Mouse (Mus musculus): ENCODE data around the gene Trim66. TPM values are rescaled to one million over a fixed set of nuclear protein-coding genes. Genes with fewer than 3 reads are reported as not detected.
A peak's percentile ranks its signal among the peaks of the same experiment; 100 is the strongest.

The Trim66 gene
- polyA plus RNA-seq, 1 experiment from 2014 or later: not detected

DNA sequence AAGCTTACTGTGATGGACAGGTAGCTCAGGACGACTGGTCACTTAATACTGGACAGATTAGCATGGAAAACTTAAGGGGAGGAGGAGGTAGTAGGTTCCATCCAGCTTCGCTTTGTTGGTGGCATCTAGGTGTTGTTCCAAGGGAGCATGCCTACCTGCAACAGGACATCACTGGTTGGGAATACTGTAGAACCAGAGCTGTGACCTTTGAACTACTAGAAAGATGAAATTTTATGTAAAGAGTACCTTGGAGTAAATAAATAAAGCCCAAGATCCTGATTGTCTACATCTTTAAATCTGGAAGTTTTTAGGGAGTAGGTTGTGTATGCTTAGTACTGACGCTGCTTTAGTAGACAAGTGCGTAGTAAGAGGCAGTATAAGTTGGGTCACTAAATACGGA lies 14.2 kb upstream of the Trim66 start:
- no peak for ATAC-seq (ENCODE audit: insufficient number of reproducible peaks, low FRiP score)
- H3K27me3 ChIP-seq (replicated peaks): no peaks in the 10 kb centered on the region
- no peak overlapping the region for H3K27ac ChIP-seq (ENCODE audit: poor library complexity, severe bottlenecking)
- no peak overlapping the region for H3K9ac ChIP-seq
- no peak overlapping the region for H3K4me3 ChIP-seq
- H3K4me2 ChIP-seq: no peak overlapping the region
- peaks cover 68% of the 10 kb centered on the region for H3K36me3 ChIP-seq
- H3K4me1 ChIP-seq (replicated peaks): peaks cover 34% of the 10 kb centered on the region
- H3K9me3 ChIP-seq (replicated peaks): no peaks in the 10 kb centered on the region
- 76% methylated on average over 5 of the region's 5 CpGs for WGBS

DNA sequence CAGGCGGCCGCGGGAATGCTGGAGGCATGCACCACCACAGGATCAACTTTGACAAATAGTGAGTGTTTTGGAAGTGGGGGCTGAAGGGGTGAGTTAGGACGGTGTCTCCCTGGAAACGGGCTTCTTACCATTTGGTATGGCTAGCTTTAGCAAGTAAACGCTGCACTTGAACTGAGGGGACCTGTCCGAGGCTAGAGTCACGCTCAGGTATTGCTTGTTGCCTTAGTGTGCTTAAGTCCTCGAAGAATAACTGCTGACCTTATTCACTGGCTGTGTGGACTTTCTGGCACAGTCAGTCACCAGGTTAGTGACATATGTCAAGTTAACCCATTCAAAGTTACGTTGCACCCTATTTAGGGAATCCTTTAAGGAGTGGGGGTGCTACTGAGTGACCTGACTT lies 12.0 kb upstream of the Trim66 start:
- H3K4me1 ChIP-seq (replicated peaks): peaks cover 25% of the 10 kb centered on the region
- no peaks in the 10 kb centered on the region for H3K9me3 ChIP-seq (replicated peaks)
- H3K36me3 ChIP-seq: peaks cover 48% of the 10 kb centered on the region
- ATAC-seq (ENCODE audit: insufficient number of reproducible peaks, low FRiP score): no peak
- H3K4me3 ChIP-seq: peak overlapping the region; percentile 78
- H3K9ac ChIP-seq: peak overlapping the region; percentile 93
- peak overlapping the region; percentile 93 for H3K4me2 ChIP-seq
- no peaks in the 10 kb centered on the region for H3K27me3 ChIP-seq (replicated peaks)
- peak overlapping the region; percentile 99 for H3K27ac ChIP-seq (ENCODE audit: poor library complexity, severe bottlenecking)
- 4% methylated on average over 10 of the region's 10 CpGs for WGBS

DNA sequence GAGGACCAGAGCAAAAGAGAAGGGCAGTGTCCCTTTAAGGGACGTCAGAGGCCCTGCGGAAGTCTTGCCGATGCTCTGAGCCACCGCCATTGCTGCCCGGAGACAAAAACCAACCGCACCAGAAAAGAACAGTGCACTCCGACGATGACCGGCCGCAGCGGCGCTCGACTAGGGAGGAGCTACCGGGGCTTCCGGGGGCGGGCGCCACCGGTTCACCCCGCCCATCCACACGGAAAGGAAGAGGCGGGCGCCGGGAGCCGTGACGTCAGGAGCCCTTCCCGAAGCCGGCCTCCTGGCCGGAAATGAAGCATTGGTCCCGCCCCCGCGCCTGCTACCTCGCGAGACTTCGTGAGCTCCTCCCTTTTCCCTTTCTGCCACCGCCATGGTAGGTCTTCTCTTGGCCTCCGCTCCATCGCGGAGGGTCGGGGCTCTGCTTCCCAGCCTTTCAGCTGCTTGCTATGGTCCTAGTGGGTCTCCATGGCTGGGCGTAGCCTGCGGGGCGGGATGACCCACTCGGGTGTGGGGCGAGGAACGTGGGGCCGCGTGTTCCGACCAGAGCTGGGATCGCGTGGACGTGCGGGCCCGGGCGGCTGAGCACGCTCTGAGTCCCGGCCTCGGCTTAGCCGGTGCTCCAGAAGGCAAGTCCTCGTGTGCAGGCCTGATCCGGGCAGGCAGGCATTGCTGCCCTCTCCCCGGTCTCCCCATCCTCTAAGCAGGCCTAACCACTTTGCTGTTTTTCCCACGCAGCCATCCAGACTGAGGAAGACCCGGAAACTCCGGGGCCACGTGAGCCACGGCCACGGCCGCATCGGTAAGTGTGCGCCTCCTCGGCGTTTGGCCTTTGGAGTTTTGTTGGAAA lies 11.1 kb upstream of the Trim66 start, which contains the start of gene Rpl27a:
Gene Rpl27a (plus strand): TSS at position 310 of the 859 bp plus-strand sequence.
- peak; percentile 95 for ATAC-seq (ENCODE audit: insufficient number of reproducible peaks, low FRiP score)
- Histone ChIP-seq H3K36me3 (peaks cover 39% of the 10 kb centered on the region), H3K27me3 (replicated peaks) (no peaks in the 10 kb centered on the region), H3K27ac (ENCODE audit: poor library complexity, severe bottlenecking) (peak within 1 kb of the TSS; percentile 99), H3K4me3 (peak within 1 kb of the TSS; percentile 78), H3K4me1 (replicated peaks) (peaks cover 21% of the 10 kb centered on the region), H3K4me2 (peak within 1 kb of the TSS; percentile 93), H3K9ac (peak within 1 kb of the TSS; percentile 93), H3K9me3 (replicated peaks) (no peaks in the 10 kb centered on the region)
- WGBS: under 1% methylated on average over 72 of the region's 72 CpGs

DNA sequence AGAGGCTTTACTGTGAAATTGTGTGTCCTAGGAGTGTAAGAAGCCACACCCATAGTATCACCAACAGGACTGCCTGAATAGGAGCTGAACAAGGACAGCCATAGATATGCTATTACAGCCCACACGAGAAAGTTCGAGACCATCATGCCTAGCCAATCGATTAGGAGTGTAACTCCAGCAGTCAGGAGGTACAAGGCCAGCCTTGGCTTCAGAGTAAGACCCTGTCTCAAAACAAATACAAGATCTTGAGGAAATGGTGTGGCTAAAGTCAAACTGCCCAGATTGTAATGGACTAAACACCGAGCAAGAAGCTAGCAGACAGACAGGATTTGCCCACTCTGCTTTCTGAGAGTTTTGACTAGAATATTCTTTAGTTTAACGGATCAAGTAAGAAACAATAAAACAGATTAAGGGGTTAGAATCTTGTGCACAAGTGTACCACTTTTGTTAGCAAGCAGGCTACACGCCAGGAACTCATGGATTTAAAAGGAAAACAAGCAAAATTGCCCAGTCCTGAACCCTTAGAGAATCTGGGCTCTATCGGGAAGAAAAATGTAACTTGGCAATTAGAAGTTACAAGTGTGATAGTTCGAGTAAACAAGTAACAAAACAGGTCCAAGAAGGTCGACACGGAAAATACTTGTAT lies 10.2 kb upstream of the Trim66 start:
- peaks cover 21% of the 10 kb centered on the region for H3K4me1 ChIP-seq (replicated peaks)
- peak overlapping the region; percentile 83 for H3K9ac ChIP-seq
- H3K4me2 ChIP-seq: peak overlapping the region; percentile 72
- WGBS: 18% methylated on average over 10 of the region's 10 CpGs
- H3K27me3 ChIP-seq (replicated peaks): no peaks in the 10 kb centered on the region
- ATAC-seq (ENCODE audit: insufficient number of reproducible peaks, low FRiP score): no peak; the same call in 1 of the 2 replicates
- H3K9me3 ChIP-seq (replicated peaks): no peaks in the 10 kb centered on the region
- H3K27ac ChIP-seq (ENCODE audit: poor library complexity, severe bottlenecking): peak overlapping the region; percentile 99
- peak overlapping the region; percentile 78 for H3K4me3 ChIP-seq
- peaks cover 30% of the 10 kb centered on the region for H3K36me3 ChIP-seq

DNA sequence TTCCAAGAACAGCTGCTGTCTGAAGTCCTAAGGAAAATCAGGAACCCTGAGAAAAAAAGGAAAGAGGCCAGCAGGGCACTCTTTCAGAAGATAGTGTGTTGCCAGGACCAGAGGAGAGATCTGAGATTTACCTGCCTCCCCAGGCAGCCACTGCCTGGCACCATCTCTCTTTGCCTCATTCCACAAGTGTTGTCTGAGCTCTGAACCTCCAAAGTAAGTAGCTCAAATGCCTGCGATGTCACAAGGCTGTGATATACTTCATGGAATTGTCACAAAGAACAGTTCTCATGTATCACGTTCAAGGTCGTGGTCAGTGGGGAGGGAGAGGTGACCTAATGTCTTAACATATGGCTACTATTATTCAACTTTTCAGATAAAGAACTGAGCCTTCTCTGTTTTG lies 8.6 kb upstream of the Trim66 start:
- H3K27ac ChIP-seq (ENCODE audit: poor library complexity, severe bottlenecking): no peak overlapping the region
- WGBS: 70% methylated on average over 3 of the region's 3 CpGs
- peaks cover 23% of the 10 kb centered on the region for H3K4me1 ChIP-seq (replicated peaks)
- H3K27me3 ChIP-seq (replicated peaks): no peaks in the 10 kb centered on the region
- no peaks in the 10 kb centered on the region for H3K9me3 ChIP-seq (replicated peaks)
- peaks cover 13% of the 10 kb centered on the region for H3K36me3 ChIP-seq
- no peak overlapping the region for H3K4me2 ChIP-seq
- no peak overlapping the region for H3K9ac ChIP-seq
- no peak overlapping the region for H3K4me3 ChIP-seq
- no peak for ATAC-seq (ENCODE audit: insufficient number of reproducible peaks, low FRiP score)

DNA sequence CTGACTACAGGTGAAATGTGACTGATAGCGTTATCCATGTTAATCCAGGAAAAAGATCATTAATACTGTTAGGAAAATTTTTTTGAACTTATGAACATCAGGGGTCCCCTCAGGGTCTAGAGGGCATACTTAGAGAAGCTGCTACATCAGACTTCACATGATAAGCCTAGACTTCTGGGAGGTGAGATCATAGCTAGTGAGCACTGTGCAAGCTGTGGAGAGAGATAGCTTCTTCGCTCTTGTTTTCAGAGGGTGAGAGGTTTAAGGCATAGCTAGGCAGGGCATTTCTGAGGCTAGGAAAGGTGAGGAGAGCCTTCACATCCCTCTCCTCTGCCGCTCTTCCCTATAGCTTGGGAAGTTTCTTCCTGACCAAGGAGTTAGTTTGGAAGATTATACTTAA lies 3.9 kb upstream of the Trim66 start:
- Histone ChIP-seq H3K4me2 (no peak overlapping the region), H3K4me3 (no peak overlapping the region), H3K4me1 (replicated peaks) (peaks cover 5% of the 10 kb centered on the region; the same call in 1 of the 2 replicates), H3K9me3 (replicated peaks) (no peaks in the 10 kb centered on the region), H3K36me3 (no peaks in the 10 kb centered on the region), H3K27me3 (replicated peaks) (no peaks in the 10 kb centered on the region), H3K9ac (no peak overlapping the region), H3K27ac (ENCODE audit: poor library complexity, severe bottlenecking) (no peak overlapping the region)
- WGBS: 71% methylated on average over 3 of the region's 3 CpGs
- ATAC-seq (ENCODE audit: insufficient number of reproducible peaks, low FRiP score): no peak

DNA sequence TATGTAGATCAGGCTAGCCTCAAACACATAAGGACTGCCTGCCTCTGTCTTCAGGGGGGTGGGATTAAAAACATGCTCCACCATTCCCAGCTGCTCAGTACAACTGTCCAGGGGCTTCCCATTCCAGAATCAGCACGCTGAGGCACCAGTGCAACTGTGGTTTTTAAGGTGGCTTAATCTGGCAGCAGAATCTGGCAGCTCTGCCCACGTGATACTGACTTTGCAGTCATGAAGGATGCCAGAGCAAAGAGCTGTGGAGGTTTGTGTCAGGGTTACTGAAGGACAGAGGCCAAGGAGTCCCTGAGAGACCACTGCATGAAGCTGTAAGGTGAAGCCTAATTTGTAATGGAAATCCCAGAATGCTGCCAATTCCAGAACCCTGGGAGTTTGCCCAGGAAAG lies 2.9 kb upstream of the Trim66 start:
- Histone ChIP-seq H3K27ac (ENCODE audit: poor library complexity, severe bottlenecking) (no peak overlapping the region), H3K4me3 (no peak overlapping the region), H3K4me1 (replicated peaks) (peaks cover 5% of the 10 kb centered on the region; the same call in 1 of the 2 replicates), H3K4me2 (no peak overlapping the region), H3K9me3 (replicated peaks) (no peaks in the 10 kb centered on the region), H3K9ac (no peak overlapping the region), H3K36me3 (no peaks in the 10 kb centered on the region), H3K27me3 (replicated peaks) (no peaks in the 10 kb centered on the region)
- no peak for ATAC-seq (ENCODE audit: insufficient number of reproducible peaks, low FRiP score)
- WGBS: 52% methylated on average over 2 of the region's 2 CpGs

DNA sequence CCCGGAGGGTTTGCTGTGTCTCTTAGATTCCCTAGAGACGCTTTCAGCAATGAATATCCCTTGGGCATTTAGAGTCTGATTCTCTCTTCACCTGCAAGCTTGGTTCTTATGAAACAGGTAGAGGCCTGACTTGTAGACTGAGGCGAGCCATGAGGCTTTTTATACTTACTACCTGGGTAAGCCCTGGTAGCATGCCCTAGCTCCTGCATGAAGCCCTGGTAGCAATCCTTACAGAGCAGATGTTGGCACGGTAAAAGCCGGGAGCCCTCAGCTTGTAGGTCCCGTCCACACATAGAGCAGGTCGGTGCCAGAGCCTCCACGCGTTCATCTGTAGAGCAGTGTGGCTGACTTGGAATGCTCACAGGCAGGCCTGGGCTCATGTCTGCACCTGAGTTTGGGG lies 362 bp downstream of the Trim66 start:
- H3K27me3 ChIP-seq (replicated peaks): no peaks in the 10 kb centered on the region
- 37% methylated on average over 9 of the region's 9 CpGs for WGBS
- H3K36me3 ChIP-seq: no peaks in the 10 kb centered on the region
- H3K9me3 ChIP-seq (replicated peaks): no peaks in the 10 kb centered on the region
- H3K4me3 ChIP-seq: no peak overlapping the region
- peaks cover 3% of the 10 kb centered on the region; the same call in 1 of the 2 replicates for H3K4me1 ChIP-seq (replicated peaks)
- no peak for ATAC-seq (ENCODE audit: insufficient number of reproducible peaks, low FRiP score)
- no peak overlapping the region for H3K9ac ChIP-seq
- no peak overlapping the region for H3K4me2 ChIP-seq
- no peak overlapping the region for H3K27ac ChIP-seq (ENCODE audit: poor library complexity, severe bottlenecking)

DNA sequence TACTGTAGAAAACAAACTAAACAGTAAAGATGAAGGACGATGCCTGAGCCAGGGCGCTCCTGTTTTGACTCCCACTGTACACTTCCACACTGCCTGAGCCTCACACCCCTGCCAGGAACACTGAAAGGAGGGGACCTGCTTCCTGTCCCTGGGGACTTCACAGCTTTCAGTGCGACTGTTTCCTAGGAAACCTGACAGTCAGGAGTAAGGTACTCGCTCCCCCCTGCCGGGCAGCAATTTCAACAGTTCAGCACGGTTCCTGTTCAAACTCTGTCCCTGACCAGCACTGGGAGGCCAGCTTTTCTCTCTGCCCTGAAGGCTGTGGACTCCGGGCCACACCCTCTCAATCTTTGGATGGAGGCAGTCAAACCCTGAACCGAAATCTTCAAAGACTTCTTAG lies 815 bp downstream of the Trim66 start:
- 7% methylated on average over 8 of the region's 8 CpGs for WGBS
- H3K27ac ChIP-seq (ENCODE audit: poor library complexity, severe bottlenecking): no peak overlapping the region
- no peaks in the 10 kb centered on the region for H3K36me3 ChIP-seq
- H3K4me2 ChIP-seq: peak overlapping the region; percentile 13; the same call in 1 of the 2 replicates
- no peak overlapping the region for H3K9ac ChIP-seq
- H3K27me3 ChIP-seq (replicated peaks): no peaks in the 10 kb centered on the region
- no peak overlapping the region for H3K4me3 ChIP-seq
- peaks cover 3% of the 10 kb centered on the region; the same call in 1 of the 2 replicates for H3K4me1 ChIP-seq (replicated peaks)
- ATAC-seq (ENCODE audit: insufficient number of reproducible peaks, low FRiP score): no peak
- H3K9me3 ChIP-seq (replicated peaks): no peaks in the 10 kb centered on the region

DNA sequence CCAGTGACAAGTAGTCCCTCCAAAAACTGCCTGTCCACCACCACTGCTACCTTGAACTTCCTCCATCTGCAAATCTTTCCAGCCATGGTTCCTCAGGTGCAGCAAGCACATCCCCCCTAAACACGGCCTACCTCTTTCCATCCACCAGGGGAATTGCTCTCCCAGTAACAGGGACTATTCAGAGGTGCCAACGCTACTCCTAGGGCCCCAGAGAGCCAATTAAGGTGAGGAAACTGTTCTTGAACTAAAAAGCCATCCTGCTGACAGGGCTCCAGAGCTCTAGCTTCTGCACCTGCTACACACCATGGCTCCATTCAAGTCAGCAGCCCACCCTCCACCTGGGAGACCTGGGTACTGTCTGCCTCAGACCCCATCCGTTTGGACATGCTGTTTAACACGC lies 10.4 kb downstream of the Trim66 start:
- Histone ChIP-seq H3K4me2 (no peak overlapping the region), H3K4me3 (no peak overlapping the region), H3K9me3 (replicated peaks) (no peaks in the 10 kb centered on the region), H3K9ac (no peak overlapping the region), H3K27me3 (replicated peaks) (peaks cover 23% of the 10 kb centered on the region), H3K4me1 (replicated peaks) (peaks cover 8% of the 10 kb centered on the region), H3K27ac (ENCODE audit: poor library complexity, severe bottlenecking) (no peak overlapping the region), H3K36me3 (no peaks in the 10 kb centered on the region)
- ATAC-seq (ENCODE audit: insufficient number of reproducible peaks, low FRiP score): no peak
- 57% methylated on average over 4 of the region's 4 CpGs for whole genome bisulfite sequencing

Measured in heart, embryonic 12.5 days (tissue).